Comparison of ENCODE assay signal across 6 mouse cellular contexts in genomic region chr11:20743353-20743752, GRCm38 (mm10).
"Had no signal": no experiment of that assay in that cellular context is flagged by ENCODE, and none has a peak within 500 bp of the region (broad histone marks: within the 10 kb centered on the region; RNA-seq: fewer than 3 reads in every experiment).

No protein-coding gene starts in this region.

- H3K36me3 ChIP-seq: limb, embryonic 15.5 days; liver, embryonic 13.5 days; midbrain, embryonic 13.5 days; neural tube, embryonic 12.5 days had no signal

- ATAC-seq: midbrain, embryonic 13.5 days had no signal

- H3K4me3 ChIP-seq: limb, embryonic 15.5 days; liver, embryonic 13.5 days; midbrain, embryonic 13.5 days; neural tube, embryonic 12.5 days had no signal

- H3K9me3 ChIP-seq: limb, embryonic 15.5 days; liver, embryonic 13.5 days; midbrain, embryonic 13.5 days; neural tube, embryonic 12.5 days had no signal

- H3K9ac ChIP-seq: limb, embryonic 15.5 days; liver, embryonic 13.5 days; midbrain, embryonic 13.5 days; neural tube, embryonic 12.5 days had no signal

- H3K4me1 ChIP-seq: limb, embryonic 15.5 days had no signal

- H3K27ac ChIP-seq: kidney, postnatal 0 days; limb, embryonic 15.5 days; liver, embryonic 13.5 days; neural tube, embryonic 12.5 days; stomach, postnatal 0 days had no signal

- H3K27me3 ChIP-seq: limb, embryonic 15.5 days; liver, embryonic 13.5 days; midbrain, embryonic 13.5 days; neural tube, embryonic 12.5 days had no signal

- H3K4me2 ChIP-seq: limb, embryonic 15.5 days had no signal
